Mouse (Mus musculus) myocyte (in vitro differentiated cells): ENCODE data around the gene Lmod1.

Experiments
- CEBPB ChIP-seq: IDR thresholded peaks from 2 replicates; pipeline ENCODE4 v1.6.1; 2011; ENCODE audit warnings: mild to moderate bottlenecking, moderate library complexity; ENCODE audit not compliant: poor library complexity, insufficient read depth, severe bottlenecking
- E2F4 ChIP-seq: IDR thresholded peaks from one replicate; pipeline ENCODE4 v1.6.1; 2011; ENCODE audit warnings: mild to moderate bottlenecking, control low read depth, moderate library complexity; ENCODE audit not compliant: insufficient read depth
- MAX ChIP-seq: IDR thresholded peaks from one replicate; pipeline ENCODE4 v1.6.1; 2011; ENCODE audit warnings: low read depth, mild to moderate bottlenecking, control low read depth
- MYOG ChIP-seq, 3 experiments: IDR thresholded peaks; one replicate each; pipeline ENCODE4 v1.6.1; 2011; ENCODE audit warnings: control low read depth in 2 of 3, low read depth in 2 of 3, mild to moderate bottlenecking in 2 of 3; ENCODE audit not compliant: insufficient read length in 2 of 3, control insufficient read depth in 1 of 3, insufficient read depth in 1 of 3
- POLR2A ChIP-seq: IDR thresholded peaks from one replicate; pipeline ENCODE4 v1.6.1; 2011; ENCODE audit warnings: low read depth, mild to moderate bottlenecking, control low read depth, moderate library complexity; ENCODE audit not compliant: insufficient read length
- SRF ChIP-seq: IDR thresholded peaks from one replicate; pipeline ENCODE4 v1.6.1; 2011; ENCODE audit warnings: low read depth; ENCODE audit not compliant: control insufficient read depth, insufficient read length
- TCF12 ChIP-seq: IDR thresholded peaks from one replicate; pipeline ENCODE4 v1.6.1; 2011; ENCODE audit warnings: mild to moderate bottlenecking, control low read depth; ENCODE audit not compliant: poor library complexity, insufficient read depth, severe bottlenecking
- USF1 ChIP-seq: IDR thresholded peaks from one replicate; pipeline ENCODE4 v1.6.1; 2011; ENCODE audit warnings: low read depth, mild to moderate bottlenecking, control low read depth, moderate library complexity

DNA sequence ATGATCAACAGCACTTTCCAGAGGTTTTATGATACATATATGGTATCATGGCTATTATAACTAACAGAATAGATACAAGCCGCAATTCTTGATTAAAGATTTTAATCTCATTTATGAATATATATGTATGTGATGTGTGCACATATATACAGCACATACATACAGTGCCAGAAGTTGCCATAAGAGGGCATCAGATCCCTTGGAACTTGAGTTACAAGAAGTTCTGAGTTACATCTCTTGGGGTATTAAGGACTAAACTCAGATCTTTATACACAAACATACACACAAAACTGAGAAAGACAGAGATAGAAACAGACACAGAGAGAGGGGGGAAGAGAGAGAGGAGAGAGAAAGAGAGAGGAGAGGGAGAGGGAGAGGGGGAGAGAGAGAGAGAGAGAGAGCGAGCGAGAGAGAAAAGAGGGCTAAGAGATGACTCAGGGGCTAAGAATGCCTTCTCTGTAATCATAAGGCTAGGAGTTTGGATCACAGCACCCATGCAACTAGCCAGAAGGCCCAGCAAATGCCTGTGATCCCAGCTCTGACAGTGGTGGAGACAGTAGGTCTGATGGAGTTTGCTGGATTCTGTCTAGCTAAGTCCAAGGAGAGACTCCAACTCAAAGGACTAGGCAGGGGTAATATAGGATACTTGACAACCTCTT lies 77.0 kb downstream of the Lmod1 start:
- TF ChIP-seq USF1 = no peak
- no peak for TF ChIP-seq MAX
- TF ChIP-seq POLR2A = no peak
- TF ChIP-seq MYOG (IDR thresholded peaks at IDR 0.05; ENCODE audit: control insufficient read depth in 1 of 3, insufficient read depth in 1 of 3, insufficient read length in 2 of 3, low read depth in 2 of 3) = no peak
- TF ChIP-seq CEBPB = no peak
- no peak for TF ChIP-seq TCF12
- TF ChIP-seq SRF = no peak
- TF ChIP-seq E2F4 = no peak
